Mouse (Mus musculus): Measurements from ENCODE around the gene Olfr395. TPM values are rescaled to one million over a fixed set of nuclear protein-coding genes. Genes with fewer than 3 reads are reported as not detected.
"Not testable (repeated sequence)": the region's sequence is repeated elsewhere in the genome, so short reads cannot be mapped to it uniquely, and the experiment has no call there.

Gene Olfr395
- not detected in 2 replicates for polyA plus RNA-seq (2012; rRNA removed)

- WGBS = 70% methylated on average over 4 of the region's 4 CpGs
- H3K36me3 ChIP-seq (ENCODE audit: control insufficient read depth, insufficient read depth, low read length); H3K27ac ChIP-seq (ENCODE audit: insufficient read depth, low read depth, low read length): not testable (repeated sequence)
Measured at GRCm38 (mm10) chr11:73909199-73909598, at the start of gene Olfr395. Gene Olfr395 (minus strand): TSS chr11:73909299.

GRCm38 (mm10) chr11:73936377-73936776 is 27.3 kb upstream of the Olfr395 start, which contains the start of gene Olfr23:
Gene Olfr23 (plus strand): TSS chr11:73936677.
- Histone ChIP-seq H3K36me3 (ENCODE audit: control insufficient read depth, insufficient read depth, low read length) (no peaks in the 10 kb centered on the region), H3K27ac (ENCODE audit: insufficient read depth, low read depth, low read length) (no peak within 1 kb of the TSS), H3K4me1 (ENCODE audit: control insufficient read depth, insufficient read depth, insufficient read length, low read length) (no peaks in the 10 kb centered on the region), H3K4me3 (ENCODE audit: low read depth, low read length) (no peak within 1 kb of the TSS), H3K27me3 (ENCODE audit: control insufficient read depth, insufficient read depth, low read length) (no peaks in the 10 kb centered on the region)
- TF ChIP-seq POLR2A (IDR thresholded peaks at IDR 0.05; ENCODE audit: low read depth, low read length) (no peak), CTCF (IDR thresholded peaks at IDR 0.05; ENCODE audit: extremely low read depth, insufficient read length, insufficient replicate concordance, low read depth, low read length) (no peak)

More at GRCm38 (mm10) chr11:73909199-73909598, at the start of gene Olfr395:
- H3K27me3 ChIP-seq (ENCODE audit: control insufficient read depth, insufficient read depth, low read length); H3K4me3 ChIP-seq (ENCODE audit: low read depth, low read length); H3K4me1 ChIP-seq (ENCODE audit: control insufficient read depth, insufficient read depth, insufficient read length, low read length): not testable (repeated sequence)

- no peaks in the 10 kb centered on the region for H3K36me3 ChIP-seq (ENCODE audit: control insufficient read depth, insufficient read depth, low read length)
- H3K4me3 ChIP-seq (ENCODE audit: low read depth, low read length) = no peak within 1 kb of the TSS
- no peaks in the 10 kb centered on the region for H3K4me1 ChIP-seq (ENCODE audit: control insufficient read depth, insufficient read depth, insufficient read length, low read length)
- no peak for TF ChIP-seq POLR2A (IDR thresholded peaks at IDR 0.05; ENCODE audit: low read depth, low read length)
- no peak for TF ChIP-seq CTCF (IDR thresholded peaks at IDR 0.05; ENCODE audit: extremely low read depth, insufficient read length, insufficient replicate concordance, low read depth, low read length)
- no peak within 1 kb of the TSS for H3K27ac ChIP-seq (ENCODE audit: insufficient read depth, low read depth, low read length)
- 85% methylated on average over 1 of the region's 1 CpGs for WGBS
- H3K27me3 ChIP-seq (ENCODE audit: control insufficient read depth, insufficient read depth, low read length) = no peaks in the 10 kb centered on the region
Measured at GRCm38 (mm10) chr11:73890671-73891070, 18.4 kb downstream of the Olfr395 start, which contains the start of gene Olfr394. Gene Olfr394 (minus strand): TSS chr11:73890771.

Other genes starting within 250 kb of the Olfr395 start
- not detected in 2 replicates for gene Zfp735, start 220.5 kb downstream of the Olfr395 start, polyA plus RNA-seq (2012; rRNA removed)
- gene Olfr389, start 128.6 kb downstream of the Olfr395 start, polyA plus RNA-seq (2012; rRNA removed) = not detected in 2 replicates
- gene Olfr390, start 126.3 kb downstream of the Olfr395 start, polyA plus RNA-seq (2012; rRNA removed) = not detected in 2 replicates
- gene Olfr391-ps, start 106.2 kb downstream of the Olfr395 start, polyA plus RNA-seq (2012; rRNA removed) = not detected in 2 replicates
- gene Olfr392, start 92.2 kb downstream of the Olfr395 start, polyA plus RNA-seq (2012; rRNA removed) = not detected in 2 replicates
- gene Olfr393, start 57.8 kb downstream of the Olfr395 start, polyA plus RNA-seq (2012; rRNA removed) = not detected in 2 replicates
- not detected in 2 replicates for gene Olfr394, start 18.5 kb downstream of the Olfr395 start, polyA plus RNA-seq (2012; rRNA removed)
- not detected in 2 replicates for gene Olfr23, start 27.4 kb upstream of the Olfr395 start, polyA plus RNA-seq (2012; rRNA removed)
- not detected in 2 replicates for gene Olfr397, start 51.5 kb upstream of the Olfr395 start, polyA plus RNA-seq (2012; rRNA removed)
- not detected in 2 replicates for gene Olfr398, start 81.1 kb upstream of the Olfr395 start, polyA plus RNA-seq (2012; rRNA removed)
- not detected in 2 replicates for gene Olfr139, start 147.3 kb upstream of the Olfr395 start, polyA plus RNA-seq (2012; rRNA removed)
- gene Olfr399, start 147.3 kb upstream of the Olfr395 start, polyA plus RNA-seq (2012; rRNA removed) = not detected in 2 replicates
- not detected in 2 replicates for gene Zfp616, start 160.7 kb upstream of the Olfr395 start, polyA plus RNA-seq (2012; rRNA removed)
- not detected in 2 replicates for gene Olfr401, start 204.4 kb upstream of the Olfr395 start, polyA plus RNA-seq (2012; rRNA removed)
- gene Olfr402, start 244.2 kb upstream of the Olfr395 start, polyA plus RNA-seq (2012; rRNA removed) = not detected in 2 replicates

All from small intestine, adult 2 months (tissue).